Mouse (Mus musculus) kidney, adult 2 months (tissue): ENCODE results near the gene Creld2.

Experiments used
- CTCF ChIP-seq: fragments of 200-500 bp; conservative IDR thresholded peaks from 2 replicates; pipeline ENCODE4 v1.5.1; 2011; ENCODE audit warnings: low read depth, mild to moderate bottlenecking, control low read depth, low read length, moderate library complexity, mixed read lengths; ENCODE audit not compliant: insufficient read depth, insufficient read length
- POLR2A ChIP-seq: fragments of 200-500 bp; IDR thresholded peaks from one replicate; pipeline ENCODE4 v1.6.1; 2011; ENCODE audit warnings: low read depth, low read length, control low read depth

- TF ChIP-seq CTCF (no peak), POLR2A (no peak)
Observed at GRCm38 (mm10) chr15:88843486-88844097, 24.1 kb downstream of the Creld2 start.
